9 mouse cellular contexts compared by ENCODE assay signal in the genomic region with DNA sequence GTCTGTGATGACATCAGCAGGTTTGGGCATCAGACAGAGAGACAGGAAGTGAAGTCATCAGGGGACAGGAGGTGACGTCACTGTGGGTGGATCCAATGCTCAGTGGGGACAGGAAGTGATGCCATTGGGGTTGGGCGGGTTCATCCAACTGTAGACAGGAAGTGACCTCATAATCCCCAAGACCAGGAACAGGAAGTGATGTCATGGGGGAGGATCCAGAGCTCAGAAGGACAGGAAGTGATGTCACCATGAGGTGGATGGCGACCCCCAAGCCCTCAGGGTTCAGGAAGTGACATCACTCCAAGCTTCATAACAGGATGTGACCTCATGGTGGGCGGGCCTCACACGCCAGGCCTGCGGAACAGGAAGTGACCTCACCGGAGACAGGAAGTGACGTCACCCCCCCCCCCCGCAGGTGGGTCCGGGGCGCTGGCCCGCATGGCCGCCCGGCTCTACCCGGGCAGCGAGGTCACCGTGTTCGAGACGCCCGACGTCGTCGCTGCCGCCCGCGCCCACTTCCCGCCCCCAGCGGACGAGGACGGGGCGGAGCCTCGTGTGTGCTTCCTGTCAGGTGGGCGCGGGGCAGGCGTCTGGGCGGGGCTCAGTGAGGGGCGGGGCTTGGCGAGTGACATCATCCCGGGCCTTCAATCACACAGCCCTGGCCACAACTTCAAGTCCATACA. TPM values are rescaled to one million over a fixed set of nuclear protein-coding genes. Genes with fewer than 3 reads are reported as not detected.
DNase-seq lines count a peak whose midpoint lies in the region; ATAC-seq and TF ChIP-seq lines count a peak whose summit lies in the region.
"Had no signal": no experiment of that assay in that cellular context is flagged by ENCODE, and none has a peak within 500 bp of the region (broad histone marks: within the 10 kb centered on the region; RNA-seq: fewer than 3 reads in every experiment).

No protein-coding gene starts in this region.

- no peak for DNase-seq in forebrain, embryonic 11.5 days (ENCODE audit: low spot score)
- DNase-seq in forebrain, postnatal 0 days, result no peak
- DNase-seq in right cerebral cortex, postnatal 14 days, result peak; percentile 6
- no peak for DNase-seq in right cerebral cortex, adult 18-20 months
- no peak for DNase-seq in stomach, postnatal 0 days (ENCODE audit: low spot score)
- DNase-seq in layer of hippocampus, adult 18-20 months (ENCODE audit: low spot score in 2 of 2), result no peak

- H3K4me3 ChIP-seq in forebrain, embryonic 11.5 days (ENCODE audit: low read depth, low read length), result no peak overlapping the region
- H3K4me3 ChIP-seq in forebrain, postnatal 0 days (ENCODE audit: low read depth, low read length), result no peak overlapping the region
- H3K4me3 ChIP-seq in limb, embryonic 13.5 days, result no peak overlapping the region
- H3K4me3 ChIP-seq in stomach, postnatal 0 days (ENCODE audit: low read depth, low read length), result no peak overlapping the region
- no peak overlapping the region for H3K4me3 ChIP-seq in kidney, embryonic 16.5 days (ENCODE audit: low read length)

- peaks cover 6% of the 10 kb centered on the region for H3K36me3 ChIP-seq in forebrain, embryonic 11.5 days (ENCODE audit: control insufficient read depth, insufficient read depth, low read length)
- peaks cover 3% of the 10 kb centered on the region; the same call in 1 of the 2 replicates for H3K36me3 ChIP-seq in forebrain, postnatal 0 days (ENCODE audit: insufficient read depth)
- peaks cover 40% of the 10 kb centered on the region for H3K36me3 ChIP-seq in limb, embryonic 13.5 days
- H3K36me3 ChIP-seq in stomach, postnatal 0 days (ENCODE audit: control insufficient read depth, insufficient read depth, low read length), result no peaks in the 10 kb centered on the region; the same call in 1 of the 2 replicates
- H3K36me3 ChIP-seq in kidney, embryonic 16.5 days (ENCODE audit: insufficient read depth, low read length), result peaks cover 38% of the 10 kb centered on the region

- H3K9me3 ChIP-seq in forebrain, embryonic 11.5 days (ENCODE audit: control insufficient read depth, low read length), result peaks cover 32% of the 10 kb centered on the region
- H3K9me3 ChIP-seq in forebrain, postnatal 0 days (ENCODE audit: low read length), result peaks cover 27% of the 10 kb centered on the region
- H3K9me3 ChIP-seq in limb, embryonic 13.5 days, result peaks cover 53% of the 10 kb centered on the region
- peaks cover 34% of the 10 kb centered on the region for H3K9me3 ChIP-seq in stomach, postnatal 0 days (ENCODE audit: control insufficient read depth, low read length)
- peaks cover 53% of the 10 kb centered on the region for H3K9me3 ChIP-seq in kidney, embryonic 16.5 days (ENCODE audit: low read length)

- 95% methylated on average over 39 of the region's 39 CpGs for WGBS in forebrain, embryonic 11.5 days
- WGBS in forebrain, postnatal 0 days, result 99% methylated on average over 32 of the region's 39 CpGs
- 94% methylated on average over 32 of the region's 39 CpGs for WGBS in limb, embryonic 13.5 days
- WGBS in stomach, postnatal 0 days, result 94% methylated on average over 19 of the region's 39 CpGs
- WGBS in kidney, embryonic 16.5 days, result 93% methylated on average over 11 of the region's 39 CpGs

- H3K9ac ChIP-seq in forebrain, embryonic 11.5 days (ENCODE audit: low read length), result no peak overlapping the region
- no peak overlapping the region for H3K9ac ChIP-seq in forebrain, postnatal 0 days
- H3K9ac ChIP-seq in limb, embryonic 13.5 days, result no peak overlapping the region
- H3K9ac ChIP-seq in stomach, postnatal 0 days (ENCODE audit: low read length), result no peak overlapping the region
- H3K9ac ChIP-seq in kidney, embryonic 16.5 days (replicated peaks; ENCODE audit: low read length), result no peak overlapping the region

- TF ChIP-seq EP300 in stomach, postnatal 0 days (optimal IDR thresholded peaks at IDR 0.05), result no peak

- H3K27ac ChIP-seq in forebrain, embryonic 11.5 days (ENCODE audit: low read depth, low read length), result no peak overlapping the region
- H3K27ac ChIP-seq in forebrain, postnatal 0 days (ENCODE audit: low read depth, low read length), result no peak overlapping the region
- no peak overlapping the region for H3K27ac ChIP-seq in limb, embryonic 13.5 days
- H3K27ac ChIP-seq in stomach, postnatal 0 days (replicated peaks), result no peak overlapping the region
- H3K27ac ChIP-seq in kidney, embryonic 16.5 days (ENCODE audit: low read length), result no peak overlapping the region

- H3K4me2 ChIP-seq in forebrain, embryonic 11.5 days (ENCODE audit: low read depth, low read length, severe bottlenecking), result no peak overlapping the region
- H3K4me2 ChIP-seq in forebrain, postnatal 0 days (ENCODE audit: low read depth), result no peak overlapping the region
- H3K4me2 ChIP-seq in limb, embryonic 13.5 days (replicated peaks), result no peak overlapping the region
- H3K4me2 ChIP-seq in stomach, postnatal 0 days (replicated peaks; ENCODE audit: low read depth), result no peak overlapping the region
- H3K4me2 ChIP-seq in kidney, embryonic 16.5 days (replicated peaks; ENCODE audit: low read depth, low read length), result no peak overlapping the region

- no peak for TF ChIP-seq CTCF in forebrain, postnatal 0 days (IDR thresholded peaks at IDR 0.05; ENCODE audit: low read depth)
- TF ChIP-seq CTCF in stomach, postnatal 0 days (IDR thresholded peaks at IDR 0.05; ENCODE audit: low read depth), result no peak

- H3K4me1 ChIP-seq in forebrain, embryonic 11.5 days (replicated peaks; ENCODE audit: control insufficient read depth, insufficient read depth, low read length), result no peaks in the 10 kb centered on the region
- no peaks in the 10 kb centered on the region for H3K4me1 ChIP-seq in forebrain, postnatal 0 days (ENCODE audit: insufficient read depth)
- no peaks in the 10 kb centered on the region for H3K4me1 ChIP-seq in limb, embryonic 13.5 days
- H3K4me1 ChIP-seq in stomach, postnatal 0 days (replicated peaks; ENCODE audit: control insufficient read depth, insufficient read depth), result no peaks in the 10 kb centered on the region
- no peaks in the 10 kb centered on the region for H3K4me1 ChIP-seq in kidney, embryonic 16.5 days (ENCODE audit: insufficient read depth, low read length)

- H3K27me3 ChIP-seq in forebrain, embryonic 11.5 days (ENCODE audit: control insufficient read depth, insufficient read depth, low read length), result no peaks in the 10 kb centered on the region
- H3K27me3 ChIP-seq in forebrain, postnatal 0 days (ENCODE audit: insufficient read depth, low read length), result no peaks in the 10 kb centered on the region
- H3K27me3 ChIP-seq in limb, embryonic 13.5 days, result no peaks in the 10 kb centered on the region
- H3K27me3 ChIP-seq in stomach, postnatal 0 days (ENCODE audit: control insufficient read depth, insufficient read depth, low read length), result no peaks in the 10 kb centered on the region
- no peaks in the 10 kb centered on the region for H3K27me3 ChIP-seq in kidney, embryonic 16.5 days (ENCODE audit: insufficient read depth, low read length)

- peak; percentile 47 for ATAC-seq in forebrain, embryonic 11.5 days (replicated peaks; ENCODE audit: low FRiP score)
- ATAC-seq in forebrain, postnatal 0 days, result no peak
- ATAC-seq in limb, embryonic 13.5 days (ENCODE audit: low FRiP score, low read depth), result peak; percentile 22; the same call in 1 of the 2 replicates
- peak; percentile 28; the same call in 1 of the 2 replicates for ATAC-seq in stomach, postnatal 0 days (ENCODE audit: low FRiP score, low TSS enrichment)
- no peak; the same call in 1 of the 2 replicates for ATAC-seq in kidney, embryonic 16.5 days (ENCODE audit: low FRiP score, low TSS enrichment)

RNA-seq across cellular contexts. Expression of a gene that starts 3.6 kb away (rescaled TPM):
- not detected in 2 replicates for polyA plus RNA-seq in forebrain, embryonic 11.5 days (2014; fragmentation: Nextera tagmentation; extraction: Ambion mirVana)
- not detected in 2 replicates for total RNA-seq in forebrain, postnatal 0 days (2014; rRNA removed)
- not detected in 2 replicates for polyA plus RNA-seq in forebrain, postnatal 0 days (2015; fragmentation: Nextera tagmentation; extraction: Ambion mirVana)
- polyA plus RNA-seq in limb, embryonic 13.5 days (2015; fragmentation: Nextera tagmentation; extraction: Ambion mirVana), result not detected in 2 replicates
- not detected in 2 replicates for polyA plus RNA-seq in stomach, postnatal 0 days (2015; fragmentation: Nextera tagmentation; extraction: Ambion mirVana)
- not detected for total RNA-seq in layer of hippocampus, adult 18-20 months (2021)
- not detected in 2 replicates for polyA plus RNA-seq in kidney, embryonic 16.5 days (2015; fragmentation: Nextera tagmentation; extraction: Ambion mirVana)
- total RNA-seq: left cerebral cortex, adult 18-20 months had no signal

Comparison
In these comparisons a context has a peak if more than half of its experiments do, and no peak if none do; other contexts are left out.
1. ATAC-seq: peak in forebrain, embryonic 11.5 days (single experiment), limb, embryonic 13.5 days (single experiment) and stomach, postnatal 0 days (single experiment); none in forebrain, postnatal 0 days (single experiment) and kidney, embryonic 16.5 days (single experiment).